Mouse (Mus musculus) bone marrow macrophage, adult 2 months (primary cell): ENCODE results near the gene Fdxr.

ENCODE experiments used
- CTCF ChIP-seq: IDR thresholded peaks from 2 replicates; pipeline ENCODE4 v1.5.1; 2012; ENCODE audit warnings: low read depth, mild to moderate bottlenecking, low read length, moderate library complexity
- POLR2A ChIP-seq: IDR thresholded peaks from 2 replicates; pipeline ENCODE4 v1.6.1; 2012; ENCODE audit warnings: mild to moderate bottlenecking, low read depth, low read length, borderline replicate concordance

- no peak for TF ChIP-seq POLR2A
- TF ChIP-seq CTCF: no peak
Observed at GRCm38 (mm10) chr11:115247240-115247639, 29.6 kb downstream of the Fdxr start.
